Mouse (Mus musculus) E14TG2a.4 (cell line): Measurements from ENCODE around the gene Gm128.

Experiments used
- CTCF ChIP-seq: conservative IDR thresholded peaks from 2 replicates; pipeline ENCODE4 v1.5.1; 2014; ENCODE audit warnings: low read length
- NANOG ChIP-seq: IDR thresholded peaks from 2 replicates; pipeline ENCODE4 v1.6.1; 2014; ENCODE audit warnings: borderline replicate concordance, low read length, mixed read lengths
- POU5F1 ChIP-seq: IDR thresholded peaks from 2 replicates; pipeline ENCODE4 v1.6.1; 2014; ENCODE audit warnings: low read length, borderline replicate concordance

DNA sequence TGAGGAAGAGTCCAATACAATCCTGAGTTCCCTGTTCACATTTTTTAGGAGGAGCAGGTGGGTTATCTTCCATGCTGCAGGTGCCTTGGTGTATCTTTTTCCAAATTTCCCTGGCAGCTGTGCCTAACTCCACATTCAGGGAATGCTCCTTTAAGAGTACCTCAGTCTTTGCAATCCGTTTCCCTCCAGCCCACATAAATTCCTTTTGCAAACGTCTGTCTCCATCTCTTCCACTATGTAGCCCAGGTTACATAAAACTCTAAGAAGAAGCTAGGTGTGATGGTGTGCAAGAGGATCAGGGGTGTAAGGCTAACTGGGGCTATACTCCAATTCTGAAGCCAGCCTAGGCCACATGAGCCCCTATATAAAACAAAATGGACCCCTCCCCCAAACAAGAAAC is 1.7 kb upstream of the Gm128 start:
- TF ChIP-seq CTCF (no peak), NANOG (no peak), POU5F1 (no peak)
